Mouse (Mus musculus) embryonic facial prominence, embryonic 10.5 days (tissue): ENCODE measurements around the gene Spin2f. TPM values are rescaled to one million over a fixed set of nuclear protein-coding genes. Genes with fewer than 3 reads are reported as not detected.
"Not testable (repeated sequence)": the region's sequence is repeated elsewhere in the genome, so short reads cannot be mapped to it uniquely, and the experiment has no call there.

ENCODE experiments used
- DNase-seq: peaks from one replicate; pipeline ENCODE4 v3.0.0-alpha.2; 2017; ENCODE audit warnings: low spot score
- H3K27ac ChIP-seq: fragments of 300-500 bp; sonication (generic); replicated peaks from 2 replicates; pipeline ENCODE4 v1.5.1; 2016; ENCODE audit warnings: mild to moderate bottlenecking
- H3K27me3 ChIP-seq: fragments of 300-500 bp; sonication (generic); replicated peaks from 2 replicates; pipeline ENCODE4 v1.6.1; 2016; ENCODE audit warnings: low read depth, mild to moderate bottlenecking; ENCODE audit not compliant: poor library complexity, severe bottlenecking
- H3K36me3 ChIP-seq: fragments of 300-500 bp; sonication (generic); replicated peaks from 2 replicates; pipeline ENCODE4 v1.6.1; 2016; ENCODE audit warnings: mild to moderate bottlenecking, moderate library complexity
- H3K4me1 ChIP-seq: fragments of 300-500 bp; sonication (generic); 2 replicates; pipeline ENCODE4 v1.6.1; 2016
- H3K4me3 ChIP-seq: fragments of 300-500 bp; sonication (generic); 2 replicates; pipeline ENCODE4 v1.5.1; 2016; ENCODE audit warnings: mild to moderate bottlenecking, moderate library complexity
- H3K9me3 ChIP-seq: fragments of 300-500 bp; sonication (generic); 2 replicates; pipeline ENCODE4 v1.6.1; 2016; ENCODE audit warnings: mild to moderate bottlenecking
- WGBS: fragments of 180-500 bp; shearing (Covaris S2); methylation state at CpG from one replicate; pipeline ENCODE4 v1.1.7; 2016; 5-methylcytosine and 5-hydroxymethylcytosine counted together
- polyA plus RNA-seq: library from polyadenylated mRNA; unstranded; fragments of >200 nt; fragmentation: Nextera tagmentation; extraction: Ambion mirVana; gene quantifications from 2 replicates; pipeline ENCODE4 v1.2.1, GENCODE M21; 2016

Spin2f gene
- polyA plus RNA-seq = not detected in 2 replicates

DNA sequence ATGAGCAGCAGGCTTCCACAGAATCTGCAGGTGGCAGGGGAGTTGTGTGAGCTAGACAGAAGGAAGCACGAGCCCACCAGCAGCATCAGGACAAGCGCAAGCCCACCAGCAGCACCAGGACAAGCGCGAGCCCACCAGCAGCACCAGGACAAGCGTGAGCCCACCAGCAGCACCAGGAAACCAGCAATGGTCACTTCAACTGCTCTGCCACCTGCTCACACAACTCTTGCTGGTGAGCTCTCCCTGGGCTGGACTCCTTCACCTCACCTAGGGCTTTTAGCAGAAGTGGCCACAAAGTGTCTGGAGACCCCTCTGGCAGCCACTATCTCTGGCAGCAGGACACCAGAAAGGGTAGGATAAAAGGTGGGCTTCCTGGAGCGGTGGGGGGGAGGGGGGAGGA is at the start of gene Spin2f:
Gene Spin2f, plus strand, starts transcription at position 301 of the 400 bp plus-strand sequence.
- not testable (repeated sequence) for H3K27ac ChIP-seq, H3K4me1 ChIP-seq, H3K4me3 ChIP-seq, H3K36me3 ChIP-seq, DNase-seq, H3K27me3 ChIP-seq
- peaks cover 12% of the 10 kb centered on the region for H3K9me3 ChIP-seq
- 63% methylated on average over 1 of the region's 6 CpGs for WGBS

DNA sequence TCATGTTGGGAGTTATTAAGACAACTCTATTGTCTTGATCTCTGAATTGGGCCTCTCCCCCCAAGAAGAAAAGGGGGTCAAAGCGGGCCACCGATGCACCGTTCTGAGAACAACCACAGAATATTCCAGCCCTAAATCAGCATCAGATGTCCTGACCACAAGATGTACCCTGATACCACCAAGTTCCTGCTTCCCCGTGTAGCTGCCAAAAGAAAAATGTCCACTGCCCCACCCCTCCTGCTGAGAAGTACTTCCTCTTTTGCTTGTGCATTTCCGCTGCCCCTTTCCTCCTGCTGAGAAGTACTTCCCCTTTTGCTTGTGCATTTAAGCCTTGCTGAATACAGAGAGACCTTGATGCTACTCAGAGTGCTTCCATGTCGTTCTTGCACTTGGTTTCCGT is 41.6 kb upstream of the Spin2f start:
- peaks cover 44% of the 10 kb centered on the region for H3K9me3 ChIP-seq
- H3K4me3 ChIP-seq, DNase-seq, H3K36me3 ChIP-seq, H3K27ac ChIP-seq, H3K4me1 ChIP-seq, H3K27me3 ChIP-seq: not testable (repeated sequence)
- 88% methylated on average over 7 of the region's 7 CpGs for WGBS

GRCm38 (mm10) chrX:31223536-31223935 is 30.2 kb upstream of the Spin2f start:
- not testable (repeated sequence) for H3K4me1 ChIP-seq, H3K27ac ChIP-seq, H3K36me3 ChIP-seq, H3K4me3 ChIP-seq, DNase-seq, H3K27me3 ChIP-seq
- 87% methylated on average over 9 of the region's 9 CpGs for WGBS
- H3K9me3 ChIP-seq = peaks cover 53% of the 10 kb centered on the region

- H3K9me3 ChIP-seq = peaks cover 49% of the 10 kb centered on the region
- not testable (repeated sequence) for DNase-seq, H3K4me3 ChIP-seq, H3K36me3 ChIP-seq, H3K27ac ChIP-seq, H3K4me1 ChIP-seq, H3K27me3 ChIP-seq
- WGBS = 75% methylated on average over 4 of the region's 4 CpGs
These were observed 18.6 kb upstream of the Spin2f start for GRCm38 (mm10) chrX:31235088-31235487.

- WGBS = 82% methylated on average over 3 of the region's 3 CpGs
These were observed 11.9 kb upstream of the Spin2f start for GRCm38 (mm10) chrX:31241754-31242153.

More at GRCm38 (mm10) chrX:31241754-31242153, 11.9 kb upstream of the Spin2f start:
- H3K4me1 ChIP-seq, H3K27me3 ChIP-seq, H3K27ac ChIP-seq, H3K36me3 ChIP-seq, H3K4me3 ChIP-seq, DNase-seq: not testable (repeated sequence)
- peaks cover 30% of the 10 kb centered on the region for H3K9me3 ChIP-seq

Other genes starting within 250 kb of the Spin2f start
- gene Btbd35f29, start 136.2 kb upstream of the Spin2f start, polyA plus RNA-seq = not detected in 2 replicates
- gene Btbd35f26, start 82.6 kb downstream of the Spin2f start, polyA plus RNA-seq = not detected in 2 replicates
- not detected in 2 replicates for gene Btbd35f19, start 130.0 kb downstream of the Spin2f start, polyA plus RNA-seq